Mouse (Mus musculus): ENCODE measurements around the gene Prox1. TPM values are rescaled to one million over a fixed set of nuclear protein-coding genes. Genes with fewer than 3 reads are reported as not detected.

Gene Prox1
- polyA plus RNA-seq, 1 experiment: not detected

GRCm38 (mm10) chr1:190155021-190155420, 15.5 kb downstream of the Prox1 start:
- H3K4me1 ChIP-seq (ENCODE audit: control insufficient read depth, insufficient read depth, low read length): no peaks in the 10 kb centered on the region
- 55% methylated on average over 2 of the region's 2 CpGs for WGBS
- H3K4me3 ChIP-seq (ENCODE audit: insufficient read depth, low read depth, low read length): no peak overlapping the region
- H3K27ac ChIP-seq (ENCODE audit: insufficient read depth, low read depth, low read length): no peak overlapping the region
- TF ChIP-seq POLR2A (IDR thresholded peaks at IDR 0.05; ENCODE audit: insufficient read depth, low read depth, low read length) (no peak), CTCF (IDR thresholded peaks at IDR 0.05; ENCODE audit: insufficient read depth, low read depth, low read length) (no peak)

DNA sequence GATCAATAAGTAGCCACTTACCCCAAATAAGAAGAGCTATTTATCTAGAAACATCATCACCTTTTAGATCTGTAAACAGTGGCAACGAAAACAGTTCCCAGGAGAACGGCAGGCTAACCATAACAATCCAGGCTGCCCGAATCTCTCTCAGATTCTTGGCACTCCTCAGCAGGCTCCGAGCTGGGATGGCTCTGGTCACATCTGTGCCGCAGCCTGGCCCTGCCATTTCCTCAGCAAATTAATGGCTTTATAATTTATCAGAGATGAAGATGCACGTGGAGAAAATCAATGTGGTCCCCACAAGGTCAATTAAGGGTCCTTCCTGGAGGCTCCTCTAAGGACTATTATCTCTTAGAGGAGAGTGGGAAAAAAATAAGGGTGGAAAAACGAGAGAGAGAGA, 16.2 kb downstream of the Prox1 start:
- TF ChIP-seq POLR2A (IDR thresholded peaks at IDR 0.05; ENCODE audit: insufficient read depth, low read depth, low read length) (no peak), CTCF (IDR thresholded peaks at IDR 0.05; ENCODE audit: insufficient read depth, low read depth, low read length) (no peak)
- Histone ChIP-seq H3K4me1 (ENCODE audit: control insufficient read depth, insufficient read depth, low read length) (no peaks in the 10 kb centered on the region), H3K4me3 (ENCODE audit: insufficient read depth, low read depth, low read length) (no peak overlapping the region), H3K27ac (ENCODE audit: insufficient read depth, low read depth, low read length) (no peak overlapping the region)
- WGBS: 39% methylated on average over 7 of the region's 7 CpGs

DNA sequence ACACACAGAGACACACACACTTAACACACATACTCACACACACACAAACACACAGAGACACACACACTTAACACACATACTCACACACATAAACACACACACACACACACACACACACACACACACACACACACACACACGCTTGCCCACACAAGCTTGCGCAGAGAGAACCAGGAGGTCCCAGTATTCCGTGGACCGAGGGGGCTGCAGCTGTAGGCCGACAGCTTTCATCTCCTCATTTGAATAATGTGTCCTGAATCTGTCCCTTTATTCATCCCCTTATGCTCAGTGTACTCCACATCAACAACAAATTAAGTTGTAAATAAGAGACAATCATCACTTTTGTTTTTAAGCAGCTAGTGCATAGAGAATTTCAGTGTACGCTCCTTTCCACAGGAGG, 17.9 kb downstream of the Prox1 start:
- Histone ChIP-seq H3K4me3 (ENCODE audit: insufficient read depth, low read depth, low read length) (no peak overlapping the region), H3K4me1 (ENCODE audit: control insufficient read depth, insufficient read depth, low read length) (no peaks in the 10 kb centered on the region), H3K27ac (ENCODE audit: insufficient read depth, low read depth, low read length) (no peak overlapping the region)
- 76% methylated on average over 6 of the region's 6 CpGs for WGBS
- no peak for TF ChIP-seq CTCF (IDR thresholded peaks at IDR 0.05; ENCODE audit: insufficient read depth, low read depth, low read length)

DNA sequence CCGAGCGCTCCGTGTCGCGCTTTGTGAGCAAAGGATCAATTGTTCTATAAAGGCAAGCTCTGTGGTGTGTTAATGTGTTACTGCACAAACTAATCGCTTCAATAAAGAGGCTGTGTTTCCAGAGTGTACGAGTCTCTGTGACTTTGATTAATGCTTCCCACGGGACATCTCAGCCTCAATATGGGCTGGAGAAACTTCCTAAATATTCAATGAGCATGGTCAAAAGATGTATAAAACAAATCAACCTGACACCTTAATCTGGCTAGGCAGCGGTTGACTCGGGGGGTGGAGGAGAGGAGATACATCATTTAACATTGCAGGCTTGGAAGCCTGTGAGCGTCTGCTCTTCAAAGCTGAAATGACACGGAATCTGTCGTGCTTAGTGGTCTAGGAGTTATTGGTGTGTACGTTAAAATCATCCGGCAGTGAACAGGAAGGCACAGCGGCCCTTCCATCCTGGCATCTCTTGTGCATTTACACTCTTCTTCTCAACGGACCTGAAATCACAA, 21.2 kb downstream of the Prox1 start:
- WGBS: 50% methylated on average over 17 of the region's 17 CpGs
- Histone ChIP-seq H3K27ac (ENCODE audit: insufficient read depth, low read depth, low read length) (no peak overlapping the region), H3K4me3 (ENCODE audit: insufficient read depth, low read depth, low read length) (no peak overlapping the region), H3K4me1 (ENCODE audit: control insufficient read depth, insufficient read depth, low read length) (no peaks in the 10 kb centered on the region)
- no peak for TF ChIP-seq CTCF (IDR thresholded peaks at IDR 0.05; ENCODE audit: insufficient read depth, low read depth, low read length)

DNA sequence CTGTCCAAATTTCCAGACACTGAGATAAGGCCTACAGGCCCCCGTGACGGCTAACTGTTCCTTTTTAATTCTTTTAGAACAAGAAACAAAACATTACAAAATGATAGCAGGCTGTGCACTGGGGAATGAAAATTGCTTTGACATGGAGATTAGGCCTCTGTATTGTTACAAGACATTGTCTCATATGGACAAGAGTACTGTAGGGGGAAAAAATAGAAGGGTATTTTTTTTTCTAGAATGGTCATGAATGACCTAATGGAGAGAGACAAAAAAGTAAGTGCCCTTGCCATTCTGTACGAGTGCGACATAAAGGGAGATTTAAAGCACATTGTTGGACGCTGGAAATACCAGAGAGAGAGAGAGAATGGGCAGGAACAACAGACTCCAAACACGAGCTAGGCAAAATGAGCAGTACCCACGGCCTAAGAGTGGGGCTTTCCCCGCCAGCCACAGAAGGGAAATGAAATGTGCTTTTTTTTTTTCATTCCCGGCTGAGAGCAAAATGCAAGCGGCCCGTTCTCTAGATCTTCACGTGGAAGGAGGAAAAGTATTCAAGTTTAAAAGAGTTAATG, 21.8 kb downstream of the Prox1 start:
- no peak overlapping the region for H3K4me3 ChIP-seq (ENCODE audit: insufficient read depth, low read depth, low read length)
- WGBS: 58% methylated on average over 12 of the region's 12 CpGs
- TF ChIP-seq POLR2A (IDR thresholded peaks at IDR 0.05; ENCODE audit: insufficient read depth, low read depth, low read length) (no peak), CTCF (IDR thresholded peaks at IDR 0.05; ENCODE audit: insufficient read depth, low read depth, low read length) (no peak)
- H3K27ac ChIP-seq (ENCODE audit: insufficient read depth, low read depth, low read length): no peak overlapping the region
- no peaks in the 10 kb centered on the region for H3K4me1 ChIP-seq (ENCODE audit: control insufficient read depth, insufficient read depth, low read length)

DNA sequence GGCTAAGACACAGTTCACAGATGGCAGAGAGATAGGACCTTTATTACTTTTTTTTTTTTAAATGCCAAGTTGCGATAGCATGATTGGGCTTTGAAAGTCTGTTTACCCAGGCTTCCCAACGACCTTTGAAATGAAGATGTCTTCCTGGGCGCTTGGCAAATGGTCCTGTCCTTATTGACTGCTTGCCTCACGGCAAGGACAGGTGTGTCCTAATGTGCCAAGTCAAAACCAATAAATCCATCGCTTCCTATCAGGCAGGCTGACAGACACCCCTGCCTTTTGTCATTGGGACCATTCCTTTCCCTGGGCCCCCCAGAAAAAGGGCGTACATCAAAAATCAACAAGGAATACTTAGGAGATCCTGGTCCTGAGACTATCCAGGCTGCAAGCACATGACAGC, 22.7 kb downstream of the Prox1 start:
- 94% methylated on average over 6 of the region's 6 CpGs for whole genome bisulfite sequencing
- Histone ChIP-seq H3K4me3 (ENCODE audit: insufficient read depth, low read depth, low read length) (no peak overlapping the region), H3K27ac (ENCODE audit: insufficient read depth, low read depth, low read length) (no peak overlapping the region), H3K4me1 (ENCODE audit: control insufficient read depth, insufficient read depth, low read length) (no peaks in the 10 kb centered on the region)
- TF ChIP-seq CTCF (IDR thresholded peaks at IDR 0.05; ENCODE audit: insufficient read depth, low read depth, low read length) (no peak), POLR2A (IDR thresholded peaks at IDR 0.05; ENCODE audit: insufficient read depth, low read depth, low read length) (no peak)

DNA sequence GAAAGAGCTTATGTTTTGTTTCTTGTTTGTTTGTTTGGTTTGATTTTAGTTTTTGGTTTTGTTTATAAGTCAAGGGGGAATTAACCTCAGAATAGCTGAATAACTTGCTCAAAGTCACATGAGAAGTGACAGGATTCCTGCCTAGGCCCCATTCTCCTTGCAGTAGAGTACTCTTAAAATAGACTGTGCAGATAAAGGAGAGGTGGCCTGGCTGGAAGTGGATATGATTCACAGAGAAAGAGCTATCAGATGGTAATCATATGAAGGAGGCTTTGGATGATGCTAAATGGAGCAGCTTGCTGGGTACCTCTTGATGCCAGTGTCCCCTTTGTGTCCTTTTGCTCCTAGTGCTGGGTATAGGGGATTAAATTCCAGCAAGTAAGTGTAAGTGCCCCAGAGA, 26.1 kb downstream of the Prox1 start:
- Histone ChIP-seq H3K4me1 (ENCODE audit: control insufficient read depth, insufficient read depth, low read length) (no peaks in the 10 kb centered on the region), H3K4me3 (ENCODE audit: insufficient read depth, low read depth, low read length) (no peak overlapping the region), H3K27ac (ENCODE audit: insufficient read depth, low read depth, low read length) (no peak overlapping the region)
- no peak for TF ChIP-seq CTCF (IDR thresholded peaks at IDR 0.05; ENCODE audit: insufficient read depth, low read depth, low read length)
- no peak for TF ChIP-seq POLR2A (IDR thresholded peaks at IDR 0.05; ENCODE audit: insufficient read depth, low read depth, low read length)

GRCm38 (mm10) chr1:190143593-190143992, 26.9 kb downstream of the Prox1 start:
- H3K4me3 ChIP-seq (ENCODE audit: insufficient read depth, low read depth, low read length): no peak overlapping the region
- no peak overlapping the region for H3K27ac ChIP-seq (ENCODE audit: insufficient read depth, low read depth, low read length)
- no peaks in the 10 kb centered on the region for H3K4me1 ChIP-seq (ENCODE audit: control insufficient read depth, insufficient read depth, low read length)
- WGBS: 77% methylated on average over 9 of the region's 9 CpGs
- no peak for TF ChIP-seq CTCF (IDR thresholded peaks at IDR 0.05; ENCODE audit: insufficient read depth, low read depth, low read length)

- H3K4me3 ChIP-seq (ENCODE audit: insufficient read depth, low read depth, low read length): no peak overlapping the region
- no peak for TF ChIP-seq CTCF (IDR thresholded peaks at IDR 0.05; ENCODE audit: insufficient read depth, low read depth, low read length)
- TF ChIP-seq POLR2A (IDR thresholded peaks at IDR 0.05; ENCODE audit: insufficient read depth, low read depth, low read length): no peak
- H3K27ac ChIP-seq (ENCODE audit: insufficient read depth, low read depth, low read length): no peak overlapping the region
- no peaks in the 10 kb centered on the region; the same call in 1 of the 2 replicates for H3K4me1 ChIP-seq (ENCODE audit: control insufficient read depth, insufficient read depth, low read length)
- 81% methylated on average over 4 of the region's 4 CpGs for WGBS
These were observed 27.9 kb downstream of the Prox1 start for GRCm38 (mm10) chr1:190142584-190142983.

DNA sequence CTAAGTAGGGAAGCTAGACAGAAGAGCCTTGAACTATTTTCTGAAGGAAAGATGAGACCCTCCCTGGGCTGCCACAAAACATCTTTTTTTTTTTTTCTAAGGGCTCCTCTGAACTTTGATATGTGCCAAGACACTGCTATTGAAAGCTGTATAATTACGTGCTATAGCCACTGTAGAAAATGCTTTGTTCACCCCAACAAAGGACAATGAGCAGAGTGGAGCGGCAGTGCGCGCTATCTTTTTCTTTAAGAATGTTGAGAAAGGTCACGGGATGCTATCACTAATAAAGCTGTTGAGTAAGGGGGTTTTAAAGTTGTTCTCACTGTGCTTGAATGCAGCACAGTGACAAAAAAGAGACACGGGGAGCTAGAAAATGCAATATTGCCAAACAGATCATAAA, 30.0 kb downstream of the Prox1 start:
- Histone ChIP-seq H3K4me1 (ENCODE audit: control insufficient read depth, insufficient read depth, low read length) (no peaks in the 10 kb centered on the region; the same call in 1 of the 2 replicates), H3K27ac (ENCODE audit: insufficient read depth, low read depth, low read length) (no peak overlapping the region), H3K4me3 (ENCODE audit: insufficient read depth, low read depth, low read length) (no peak overlapping the region)
- TF ChIP-seq POLR2A (IDR thresholded peaks at IDR 0.05; ENCODE audit: insufficient read depth, low read depth, low read length): no peak
- TF ChIP-seq CTCF (IDR thresholded peaks at IDR 0.05; ENCODE audit: insufficient read depth, low read depth, low read length): no peak
- WGBS: 87% methylated on average over 6 of the region's 6 CpGs

Measured in olfactory bulb, adult 2 months (tissue).